Mouse (Mus musculus) forebrain, embryonic 13.5 days (tissue): ENCODE results near the gene E2f6. TPM values are rescaled to one million over a fixed set of nuclear protein-coding genes. Genes with fewer than 3 reads are reported as not detected.

ENCODE experiments used
- ATAC-seq: fragments of 200-750 bp; cut with Nextera tagmentation; 2 replicates; pipeline ENCODE4 v1.8.0; 2017
- H3K27ac ChIP-seq: fragments of 300-500 bp; sonication (generic); 2 replicates; pipeline ENCODE4 v1.5.1; 2015; ENCODE audit warnings: inconsistent platforms, mild to moderate bottlenecking, moderate library complexity
- H3K27me3 ChIP-seq: fragments of 300-500 bp; sonication (generic); 2 replicates; pipeline ENCODE4 v1.6.1; 2015; ENCODE audit warnings: mild to moderate bottlenecking, inconsistent platforms
- H3K36me3 ChIP-seq: fragments of 300-500 bp; sonication (generic); 2 replicates; pipeline ENCODE4 v1.6.1; 2015; ENCODE audit warnings: mild to moderate bottlenecking, inconsistent platforms; ENCODE audit not compliant: poor library complexity, severe bottlenecking
- H3K4me1 ChIP-seq: fragments of 300-500 bp; sonication (generic); 2 replicates; pipeline ENCODE4 v1.6.1; 2015; ENCODE audit warnings: inconsistent platforms
- H3K4me2 ChIP-seq: fragments of 300-500 bp; sonication (generic); 2 replicates; pipeline ENCODE4 v1.6.1; 2015; ENCODE audit warnings: inconsistent platforms, mild to moderate bottlenecking, moderate library complexity
- H3K4me3 ChIP-seq: fragments of 300-500 bp; sonication (generic); 2 replicates; pipeline ENCODE4 v1.5.1; 2015; ENCODE audit warnings: mild to moderate bottlenecking, inconsistent platforms
- H3K9ac ChIP-seq: fragments of 300-500 bp; sonication (generic); 2 replicates; pipeline ENCODE4 v1.6.1; 2015; ENCODE audit warnings: mild to moderate bottlenecking, inconsistent platforms
- H3K9me3 ChIP-seq: fragments of 300-500 bp; sonication (generic); replicated peaks from 2 replicates; pipeline ENCODE4 v1.6.1; 2016; ENCODE audit warnings: inconsistent platforms
- WGBS: fragments of 180-500 bp; shearing (Covaris S2); methylation state at CpG from one replicate; pipeline ENCODE4 v1.1.7; 2015; 5-methylcytosine and 5-hydroxymethylcytosine counted together
- polyA plus RNA-seq: library from polyadenylated mRNA; unstranded; fragments of >200 nt; fragmentation: Nextera tagmentation; extraction: Ambion mirVana; gene quantifications from 2 replicates; pipeline ENCODE4 v1.2.1, GENCODE M21; 2015

The E2f6 gene
- polyA plus RNA-seq, 1 experiment from 2014 or later: 43.3 TPM

GRCm38 (mm10) chr12:16869091-16869778, 58.5 kb downstream of the E2f6 start:
- Histone ChIP-seq H3K9me3 (no peaks in the 10 kb centered on the region), H3K27me3 (no peaks in the 10 kb centered on the region), H3K36me3 (no peaks in the 10 kb centered on the region), H3K4me1 (no peaks in the 10 kb centered on the region), H3K27ac (no peak overlapping the region), H3K4me3 (no peak overlapping the region), H3K4me2 (no peak overlapping the region), H3K9ac (no peak overlapping the region)
- WGBS: 75% methylated on average over 8 of the region's 8 CpGs
- ATAC-seq: no peak

- no peak overlapping the region for H3K27ac ChIP-seq
- ATAC-seq: no peak
- WGBS: 67% methylated on average over 9 of the region's 9 CpGs
- H3K4me1 ChIP-seq: no peaks in the 10 kb centered on the region
- no peaks in the 10 kb centered on the region for H3K36me3 ChIP-seq
- no peaks in the 10 kb centered on the region for H3K27me3 ChIP-seq
- no peak overlapping the region for H3K4me2 ChIP-seq
- H3K9me3 ChIP-seq: no peaks in the 10 kb centered on the region
- H3K9ac ChIP-seq: no peak overlapping the region
- no peak overlapping the region for H3K4me3 ChIP-seq
These were observed 59.2 kb downstream of the E2f6 start for GRCm38 (mm10) chr12:16869870-16870404.

- Histone ChIP-seq H3K36me3 (no peaks in the 10 kb centered on the region), H3K9me3 (no peaks in the 10 kb centered on the region), H3K4me2 (no peak overlapping the region), H3K4me3 (no peak overlapping the region), H3K27me3 (no peaks in the 10 kb centered on the region), H3K4me1 (no peaks in the 10 kb centered on the region), H3K9ac (no peak overlapping the region), H3K27ac (no peak overlapping the region)
- ATAC-seq: no peak
- 58% methylated on average over 8 of the region's 8 CpGs for WGBS
These were observed 59.8 kb downstream of the E2f6 start for GRCm38 (mm10) chr12:16870405-16871068.

- Histone ChIP-seq H3K4me1 (no peaks in the 10 kb centered on the region), H3K4me3 (no peak overlapping the region), H3K9ac (no peak overlapping the region), H3K36me3 (no peaks in the 10 kb centered on the region), H3K27ac (no peak overlapping the region), H3K4me2 (no peak overlapping the region), H3K27me3 (no peaks in the 10 kb centered on the region), H3K9me3 (no peaks in the 10 kb centered on the region)
- no peak for ATAC-seq
- 95% methylated on average over 1 of the region's 1 CpGs for WGBS
These were observed 61.2 kb downstream of the E2f6 start for GRCm38 (mm10) chr12:16872006-16872405.

- no peak overlapping the region for H3K9ac ChIP-seq
- ATAC-seq: no peak
- WGBS: 86% methylated on average over 7 of the region's 7 CpGs
These were observed 62.2 kb downstream of the E2f6 start for GRCm38 (mm10) chr12:16872926-16873464.

GRCm38 (mm10) chr12:16873549-16873948, 62.8 kb downstream of the E2f6 start:
- Histone ChIP-seq H3K27ac (no peak overlapping the region), H3K27me3 (no peaks in the 10 kb centered on the region), H3K36me3 (no peaks in the 10 kb centered on the region), H3K4me1 (no peaks in the 10 kb centered on the region), H3K9ac (no peak overlapping the region), H3K9me3 (no peaks in the 10 kb centered on the region), H3K4me2 (no peak overlapping the region), H3K4me3 (no peak overlapping the region)
- ATAC-seq: no peak
- 91% methylated on average over 7 of the region's 7 CpGs for WGBS

More at GRCm38 (mm10) chr12:16872926-16873464, 62.2 kb downstream of the E2f6 start:
- Histone ChIP-seq H3K36me3 (no peaks in the 10 kb centered on the region), H3K27ac (no peak overlapping the region), H3K4me2 (no peak overlapping the region), H3K27me3 (no peaks in the 10 kb centered on the region), H3K9me3 (no peaks in the 10 kb centered on the region), H3K4me1 (no peaks in the 10 kb centered on the region), H3K4me3 (no peak overlapping the region)

GRCm38 (mm10) chr12:16874086-16874485, 63.3 kb downstream of the E2f6 start:
- WGBS: 68% methylated on average over 2 of the region's 2 CpGs
- no peak for ATAC-seq

GRCm38 (mm10) chr12:16875269-16875668, 64.5 kb downstream of the E2f6 start:
- Histone ChIP-seq H3K36me3 (no peaks in the 10 kb centered on the region), H3K4me3 (no peak overlapping the region), H3K27ac (no peak overlapping the region), H3K9ac (no peak overlapping the region), H3K27me3 (no peaks in the 10 kb centered on the region), H3K9me3 (no peaks in the 10 kb centered on the region), H3K4me2 (no peak overlapping the region), H3K4me1 (no peaks in the 10 kb centered on the region)
- ATAC-seq: no peak
- 84% methylated on average over 4 of the region's 4 CpGs for WGBS

More at GRCm38 (mm10) chr12:16874086-16874485, 63.3 kb downstream of the E2f6 start:
- Histone ChIP-seq H3K9ac (no peak overlapping the region), H3K36me3 (no peaks in the 10 kb centered on the region), H3K9me3 (no peaks in the 10 kb centered on the region), H3K4me3 (no peak overlapping the region), H3K27ac (no peak overlapping the region), H3K27me3 (no peaks in the 10 kb centered on the region), H3K4me1 (no peaks in the 10 kb centered on the region), H3K4me2 (no peak overlapping the region)

GRCm38 (mm10) chr12:16875678-16876077, 64.9 kb downstream of the E2f6 start:
- Histone ChIP-seq H3K9ac (no peak overlapping the region), H3K9me3 (no peaks in the 10 kb centered on the region), H3K4me1 (no peaks in the 10 kb centered on the region), H3K36me3 (no peaks in the 10 kb centered on the region), H3K4me3 (no peak overlapping the region), H3K27me3 (no peaks in the 10 kb centered on the region), H3K4me2 (no peak overlapping the region), H3K27ac (no peak overlapping the region)
- ATAC-seq: no peak
- 83% methylated on average over 7 of the region's 7 CpGs for WGBS

GRCm38 (mm10) chr12:16876667-16877066, 65.9 kb downstream of the E2f6 start:
- H3K36me3 ChIP-seq: no peaks in the 10 kb centered on the region
- H3K4me3 ChIP-seq: no peak overlapping the region
- no peaks in the 10 kb centered on the region for H3K9me3 ChIP-seq
- H3K27ac ChIP-seq: no peak overlapping the region
- H3K9ac ChIP-seq: no peak overlapping the region
- H3K27me3 ChIP-seq: no peaks in the 10 kb centered on the region
- no peaks in the 10 kb centered on the region for H3K4me1 ChIP-seq
- 44% methylated on average over 3 of the region's 3 CpGs for WGBS
- H3K4me2 ChIP-seq: no peak overlapping the region
- no peak for ATAC-seq

- no peaks in the 10 kb centered on the region for H3K9me3 ChIP-seq
- 68% methylated on average over 5 of the region's 5 CpGs for WGBS
- ATAC-seq: no peak
- H3K4me2 ChIP-seq: no peak overlapping the region
- no peak overlapping the region for H3K27ac ChIP-seq
- H3K9ac ChIP-seq: no peak overlapping the region
- H3K27me3 ChIP-seq: no peaks in the 10 kb centered on the region
- no peaks in the 10 kb centered on the region for H3K4me1 ChIP-seq
- H3K4me3 ChIP-seq: no peak overlapping the region
- no peaks in the 10 kb centered on the region for H3K36me3 ChIP-seq
These were observed 66.4 kb downstream of the E2f6 start for GRCm38 (mm10) chr12:16877141-16877540.

GRCm38 (mm10) chr12:16877679-16878078, 66.9 kb downstream of the E2f6 start:
- Histone ChIP-seq H3K4me3 (no peak overlapping the region), H3K9me3 (no peaks in the 10 kb centered on the region), H3K4me1 (no peaks in the 10 kb centered on the region), H3K9ac (no peak overlapping the region), H3K36me3 (no peaks in the 10 kb centered on the region), H3K27me3 (no peaks in the 10 kb centered on the region), H3K27ac (no peak overlapping the region), H3K4me2 (no peak overlapping the region)
- 50% methylated on average over 1 of the region's 1 CpGs for WGBS
- no peak for ATAC-seq
